Mouse (Mus musculus) mature B cell (primary cell): ENCODE results near the gene Thra.

Source experiments
- in situ Hi-C: fragments of 300-500 bp; cut with MboI; formaldehyde crosslinking; loops from 2 replicates; pipeline ENCODE4 v1.14.3; 2019

Thra gene

GRCm38 (mm10) chr11:98795714-98796514 lies 55.5 kb downstream of the Thra start:
- in situ Hi-C loops, result no loop called here

DNA sequence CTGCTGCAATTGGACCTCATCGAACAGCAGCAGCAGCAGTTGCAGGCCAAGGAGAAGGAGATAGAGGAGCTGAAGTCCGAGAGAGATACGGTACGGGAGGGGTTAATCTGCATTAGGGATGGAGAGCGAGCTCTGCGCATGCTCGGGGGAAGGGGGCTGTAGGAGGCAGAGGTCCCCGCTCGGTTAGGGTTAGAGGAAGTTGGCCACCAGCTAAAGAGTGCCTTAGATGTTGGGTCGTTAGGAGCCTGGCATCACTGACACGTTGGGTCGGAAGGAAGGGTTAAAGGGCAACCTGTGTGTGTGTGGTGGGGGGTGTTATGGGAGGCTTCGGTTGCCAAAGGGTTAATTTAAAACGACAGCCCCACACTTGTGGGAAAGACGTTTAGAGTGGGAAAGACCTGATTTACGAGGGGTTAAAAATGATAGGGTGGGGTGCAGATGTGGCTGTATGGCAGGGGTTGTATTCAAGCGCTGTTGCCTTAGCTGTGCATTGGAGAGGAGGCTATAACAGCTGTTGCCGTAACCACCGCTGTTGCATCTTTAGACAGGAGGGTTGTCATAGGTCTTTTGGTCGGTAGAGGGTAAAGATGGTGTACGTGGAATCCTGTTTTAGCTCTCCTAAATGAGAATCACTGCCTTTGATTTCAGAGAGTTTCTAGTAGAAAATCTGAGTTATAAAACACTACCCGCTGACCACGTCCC lies 56.2 kb downstream of the Thra start:
- in situ Hi-C loops, result no loop called here

GRCm38 (mm10) chr11:98797306-98797705 lies 56.9 kb downstream of the Thra start:
- in situ Hi-C loops, result no loop called here

DNA sequence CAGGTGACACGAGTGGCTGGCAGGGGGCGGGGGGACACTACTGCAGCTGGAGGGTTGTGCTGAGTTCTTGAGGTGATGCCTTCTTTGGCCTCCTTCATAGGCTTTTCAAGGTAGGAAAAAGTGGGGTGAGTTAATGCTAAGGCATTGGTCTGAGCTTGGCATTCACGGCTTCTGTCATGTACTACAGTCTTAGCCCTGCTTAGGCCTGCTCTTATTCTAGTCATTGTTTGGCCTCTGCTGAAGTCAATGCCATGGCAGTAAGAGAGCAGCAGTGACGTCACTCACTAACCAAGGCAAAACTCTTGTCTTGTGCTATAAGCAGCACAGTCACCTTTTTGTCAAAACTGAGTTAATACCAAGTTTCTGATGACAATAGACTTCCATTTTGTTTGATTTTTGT lies 57.5 kb downstream of the Thra start:
- in situ Hi-C loops, result no loop called here

DNA sequence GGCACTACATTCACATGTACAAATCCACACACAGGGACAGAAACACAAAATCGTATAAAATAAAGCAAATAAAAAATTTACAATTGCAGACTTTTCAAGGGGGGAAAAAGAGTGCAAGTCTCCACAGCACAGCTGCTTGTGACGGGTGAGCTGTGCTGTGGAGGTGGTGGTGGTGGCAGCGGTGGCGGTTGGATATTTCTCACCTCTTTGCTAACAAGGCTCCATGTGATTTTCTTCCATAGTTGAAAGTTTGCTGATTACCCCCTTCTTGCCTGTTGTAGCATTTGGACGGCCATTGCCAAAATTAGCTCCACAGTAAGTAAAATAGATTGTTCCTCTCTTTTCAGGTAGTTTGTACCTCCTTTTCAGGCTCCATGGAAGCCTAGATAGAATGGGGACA lies 64.2 kb downstream of the Thra start, which contains the start of gene Casc3:
Gene Casc3, plus strand, starts transcription at position 301 of the 400 bp plus-strand sequence.
- in situ Hi-C loops, result no loop called here

- in situ Hi-C loops, result no loop called here
Observed at GRCm38 (mm10) chr11:98808417-98808816, 68.0 kb downstream of the Thra start.

DNA sequence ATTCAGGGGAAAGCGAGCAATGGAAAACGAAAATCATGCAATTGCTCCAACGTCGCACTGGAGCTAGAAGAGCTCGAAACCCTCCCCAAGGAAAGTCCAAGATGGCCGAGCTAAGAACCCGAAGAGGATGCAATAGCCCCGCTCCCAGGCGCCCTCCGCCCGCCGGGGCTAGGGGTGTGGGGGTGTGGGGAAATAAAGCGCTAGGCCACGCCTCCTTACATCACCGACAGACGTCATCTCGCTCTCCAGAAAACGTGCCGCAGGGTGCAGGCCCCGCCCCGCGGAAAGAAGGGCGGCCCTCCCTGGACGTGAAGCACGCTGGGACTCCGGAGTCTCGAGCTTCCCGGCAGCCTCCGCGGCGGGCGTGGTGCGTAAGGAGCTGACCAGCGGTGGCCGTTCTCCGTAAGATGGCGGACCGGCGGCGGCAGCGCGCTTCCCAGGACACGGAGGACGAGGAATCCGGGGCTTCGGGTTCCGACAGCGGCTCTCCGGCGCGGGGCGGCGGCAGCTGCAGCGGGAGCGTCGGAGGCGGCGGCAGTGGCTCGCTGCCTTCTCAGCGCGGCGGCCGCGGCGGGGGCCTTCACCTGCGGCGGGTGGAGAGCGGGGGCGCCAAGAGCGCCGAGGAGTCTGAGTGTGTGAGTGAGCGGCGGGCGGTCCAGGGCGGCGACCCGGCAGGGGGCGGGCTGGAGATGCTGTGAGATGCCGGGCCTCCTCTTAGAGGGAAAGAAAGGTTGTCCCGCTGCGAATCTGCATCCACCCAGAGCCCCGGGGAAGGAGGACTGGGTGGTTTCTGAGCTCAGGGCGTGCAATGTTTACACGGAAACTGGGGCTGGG lies 69.2 kb downstream of the Thra start:
- in situ Hi-C loops, result no loop called here

DNA sequence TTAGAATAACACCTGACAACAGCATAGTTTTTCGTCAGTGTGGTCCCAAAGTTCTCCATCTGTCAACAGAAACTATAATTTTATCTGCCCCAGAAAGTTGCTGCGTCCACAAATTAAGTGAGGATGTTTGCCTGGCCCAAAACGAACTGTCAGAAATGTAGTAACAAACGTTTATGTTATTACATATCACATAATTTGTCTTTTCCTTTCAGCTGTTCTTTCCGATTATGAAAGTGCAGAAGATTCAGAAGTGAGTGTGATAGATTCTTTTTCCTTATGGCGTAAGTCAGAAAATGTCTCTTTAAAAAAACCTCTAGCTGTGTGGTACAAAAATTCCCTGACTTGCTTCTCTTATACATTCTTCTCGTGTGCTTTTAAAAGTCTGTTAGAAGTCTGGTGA lies 70.2 kb downstream of the Thra start:
- in situ Hi-C loops, result no loop called here

DNA sequence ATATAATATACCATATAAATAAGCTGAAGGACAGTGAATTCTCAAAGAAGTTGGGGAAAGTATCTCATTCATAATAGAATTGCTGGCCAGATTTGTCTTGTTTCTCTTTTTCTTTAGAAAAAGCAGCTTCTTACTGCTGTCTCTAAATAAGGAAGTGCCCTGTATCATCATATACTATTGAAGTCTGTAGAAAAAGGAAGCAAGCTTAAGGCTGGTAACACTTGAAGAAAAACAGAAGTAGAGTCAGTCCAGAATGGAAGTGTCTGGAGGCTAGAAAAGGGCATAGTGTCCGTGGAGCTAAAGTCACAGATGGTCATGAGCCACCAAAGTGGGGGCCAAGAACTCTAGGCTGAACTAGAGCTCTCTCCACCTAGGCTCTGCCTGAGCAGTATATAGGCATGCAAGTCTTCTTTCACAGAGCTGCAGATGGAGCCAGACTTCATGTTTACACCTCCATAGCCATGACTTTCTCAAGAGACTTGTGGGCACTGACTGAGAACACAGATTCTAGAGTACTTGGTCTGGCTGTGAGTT lies 76.3 kb downstream of the Thra start:
- in situ Hi-C loops, result no loop called here
